ENCODE assay signal across 16 mouse cellular contexts in genomic region chr8:124530076-124530475, GRCm38 (mm10). TPM values are rescaled to one million over a fixed set of nuclear protein-coding genes. Genes with fewer than 3 reads are reported as not detected.
A peak's percentile ranks its signal among the peaks of the same experiment; 100 is the strongest.
DNase-seq lines count a peak whose midpoint lies in the region; TF ChIP-seq lines count a peak whose summit lies in the region.
"Had no signal": no experiment of that assay in that cellular context is flagged by ENCODE, and none has a peak within 500 bp of the region (broad histone marks: within the 10 kb centered on the region; RNA-seq: fewer than 3 reads in every experiment).

No protein-coding gene starts in this region.

- DNase-seq in gastrocnemius, adult 18-20 months (ENCODE audit: low spot score) = peak; percentile 45
- DNase-seq in gastrocnemius, postnatal 36 days = no peak
- DNase-seq in kidney, adult 9 months = peak; percentile 34
- DNase-seq in kidney, postnatal 25 days = no peak
- peak; percentile 87 to 91 for DNase-seq in cerebellum, adult 2 months
- DNase-seq in gastrocnemius, postnatal 10 days = peak; percentile 24
- DNase-seq in lung, postnatal 10 days = no peak
- DNase-seq in Muller cell, postnatal 12 days (ENCODE audit: inconsistent ontology term) = no peak
- DNase-seq: adrenal gland, postnatal 25 days; kidney, postnatal 14 days; layer of hippocampus, postnatal 36 days; lung, postnatal 4 days had no signal

- TF ChIP-seq CTCF in cerebellum, adult 2 months (IDR thresholded peaks at IDR 0.05; ENCODE audit: borderline replicate concordance, insufficient read depth, low read depth, low read length) = peak; percentile 43; the same call in 1 of the 2 replicates

- intact Hi-C loops in gastrocnemius, postnatal 36 days (cut with DNase I) = no loop called here

- peaks cover 28% of the 10 kb centered on the region for H3K4me1 ChIP-seq in cerebellum, adult 2 months (ENCODE audit: control insufficient read depth, insufficient read depth, low read length)
- H3K4me1 ChIP-seq: embryonic facial prominence, embryonic 13.5 days; forebrain, embryonic 10.5 days; limb, embryonic 13.5 days; neural tube, embryonic 13.5 days had no signal

- 8% methylated on average over 14 of the region's 14 CpGs for WGBS in cerebellum, adult 2 months

- H3K27ac ChIP-seq in cerebellum, adult 2 months (ENCODE audit: insufficient read depth, low read length) = peak overlapping the region; percentile 70
- H3K27ac ChIP-seq: embryonic facial prominence, embryonic 13.5 days; forebrain, embryonic 10.5 days; limb, embryonic 13.5 days; neural tube, embryonic 13.5 days had no signal

- H3K4me3 ChIP-seq in cerebellum, adult 2 months (replicated peaks; ENCODE audit: insufficient read depth, low read depth, low read length) = no peak overlapping the region
- H3K4me3 ChIP-seq: embryonic facial prominence, embryonic 13.5 days; forebrain, embryonic 10.5 days; limb, embryonic 13.5 days; neural tube, embryonic 13.5 days had no signal

- TF ChIP-seq POLR2A in cerebellum, adult 2 months (IDR thresholded peaks at IDR 0.05; ENCODE audit: borderline replicate concordance, insufficient read depth, low read length) = no peak

- H3K27me3 ChIP-seq in cerebellum, adult 2 months (ENCODE audit: control insufficient read depth, insufficient read depth, low read length) = no peaks in the 10 kb centered on the region
- H3K27me3 ChIP-seq: embryonic facial prominence, embryonic 13.5 days; limb, embryonic 13.5 days; neural tube, embryonic 13.5 days had no signal

RNA-seq across cellular contexts. Expression of gene Cog2, which starts 9.5 kb away (rescaled TPM):
- 10 to 100 TPM; 18.2 to 20.3 TPM for total RNA-seq in gastrocnemius, adult 18-20 months (2021)
- 10 to 100 TPM; 13.5 to 18.1 TPM for total RNA-seq in gastrocnemius, postnatal 36 days (2021)
- polyA plus RNA-seq in cerebellum, adult 2 months (2012; rRNA removed) = 38.4 and 40.7 TPM in 2 replicates
- total RNA-seq in gastrocnemius, postnatal 10 days (2021) = 10 to 100 TPM; 22.6 to 28.1 TPM

RNA-seq across cellular contexts. Expression of gene Agt, which starts 39.4 kb away (rescaled TPM):
- 10 to 100 TPM; 12.5 to 14.3 TPM for total RNA-seq in gastrocnemius, adult 18-20 months (2021)
- total RNA-seq in gastrocnemius, postnatal 36 days (2021) = 10 to 100 TPM in 1 of 2 experiments, 1 to 10 TPM in 1; 9.9 to 10.9 TPM
- polyA plus RNA-seq in cerebellum, adult 2 months (2012; rRNA removed) = 125 and 129 TPM in 2 replicates
- total RNA-seq in gastrocnemius, postnatal 10 days (2021) = 10 to 100 TPM; 11.0 to 13.8 TPM
- polyA plus RNA-seq: forebrain, embryonic 10.5 days had no signal

RNA-seq across cellular contexts. Expression of gene Capn9, which starts 45.8 kb away (rescaled TPM):
- not detected for total RNA-seq in gastrocnemius, adult 18-20 months (2021)
- total RNA-seq in gastrocnemius, postnatal 36 days (2021) = not detected
- 0.06 and 0.08 TPM in 2 replicates for polyA plus RNA-seq in cerebellum, adult 2 months (2012; rRNA removed)
- not detected for total RNA-seq in gastrocnemius, postnatal 10 days (2021)
- polyA plus RNA-seq: forebrain, embryonic 10.5 days; limb, embryonic 13.5 days had no signal

Comparison
In these comparisons a context has a peak if more than half of its experiments do, and no peak if none do; other contexts are left out.
1. DNase-seq: peak in gastrocnemius, adult 18-20 months (single experiment), kidney, adult 9 months (single experiment), cerebellum, adult 2 months (2 of 2) and gastrocnemius, postnatal 10 days (single experiment); none in gastrocnemius, postnatal 36 days (0 of 2), kidney, postnatal 25 days (0 of 2), lung, postnatal 10 days (single experiment) and Muller cell, postnatal 12 days (single experiment).